Mouse (Mus musculus): ENCODE data around the gene Cux2.

DNA sequence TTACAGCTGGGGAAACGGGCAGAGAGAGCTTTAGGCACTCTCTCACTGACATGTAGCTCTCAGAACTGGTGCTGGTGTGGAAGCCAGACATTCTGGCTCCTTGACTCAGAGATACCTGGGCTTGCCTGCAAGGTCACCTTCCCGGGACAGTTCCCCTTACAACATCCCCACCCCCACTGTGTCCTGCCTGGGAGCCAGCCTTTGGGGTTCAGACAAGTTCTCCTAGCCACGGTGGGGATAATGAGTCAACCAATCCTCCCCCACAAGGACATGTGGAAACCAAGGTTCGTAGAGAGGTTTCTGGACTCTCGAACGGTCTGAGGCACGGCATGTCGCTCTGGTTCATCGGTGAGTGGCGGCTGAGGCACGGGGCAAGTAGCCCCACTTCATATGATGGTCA, 193.2 kb downstream of the Cux2 start:
- no peak for TF ChIP-seq CTCF (IDR thresholded peaks at IDR 0.05; ENCODE audit: extremely low read depth, insufficient read depth, insufficient read length, insufficient replicate concordance)
- no peak for TF ChIP-seq POLR2A (IDR thresholded peaks at IDR 0.05; ENCODE audit: low read depth, low read length)

All from spleen, adult 2 months (tissue).